Mouse (Mus musculus): Measurements from ENCODE around the gene Tcl1b1.
"Not testable (repeated sequence)": the region's sequence is repeated elsewhere in the genome, so short reads cannot be mapped to it uniquely, and the experiment has no call there.

Gene Tcl1b1

GRCm38 (mm10) chr12:105159390-105159789 lies at the start of gene Tcl1b1:
Gene Tcl1b1, plus strand, starts transcription at chr12:105159690.
- no peak for DNase-seq (ENCODE audit: low read depth)

GRCm38 (mm10) chr12:105109812-105110211 lies 49.7 kb upstream of the Tcl1b1 start:
- no peak for DNase-seq (ENCODE audit: low read depth)

- DNase-seq (ENCODE audit: low read depth) = no peak
Measured at GRCm38 (mm10) chr12:105112321-105112988, 47.0 kb upstream of the Tcl1b1 start.

GRCm38 (mm10) chr12:105116648-105117047 lies 42.8 kb upstream of the Tcl1b1 start:
- DNase-seq (ENCODE audit: low read depth) = no peak

GRCm38 (mm10) chr12:105125362-105125761 lies 34.1 kb upstream of the Tcl1b1 start:
- DNase-seq (ENCODE audit: low read depth) = no peak

GRCm38 (mm10) chr12:105126516-105126915 lies 33.0 kb upstream of the Tcl1b1 start:
- no peak for DNase-seq (ENCODE audit: low read depth)

GRCm38 (mm10) chr12:105127607-105128006 lies 31.9 kb upstream of the Tcl1b1 start:
- DNase-seq (ENCODE audit: low read depth) = no peak

- not testable (repeated sequence) for DNase-seq (ENCODE audit: low read depth)
Measured at GRCm38 (mm10) chr12:105129494-105130205, 29.8 kb upstream of the Tcl1b1 start.

GRCm38 (mm10) chr12:105134167-105134566 lies 25.3 kb upstream of the Tcl1b1 start:
- not testable (repeated sequence) for DNase-seq (ENCODE audit: low read depth)

GRCm38 (mm10) chr12:105134826-105135225 lies 24.7 kb upstream of the Tcl1b1 start:
- DNase-seq (ENCODE audit: low read depth) = not testable (repeated sequence)

- DNase-seq (ENCODE audit: low read depth) = not testable (repeated sequence)
Measured at GRCm38 (mm10) chr12:105137729-105138128, 21.8 kb upstream of the Tcl1b1 start.

GRCm38 (mm10) chr12:105143096-105143495 lies 16.4 kb upstream of the Tcl1b1 start:
- DNase-seq (ENCODE audit: low read depth) = no peak

- not testable (repeated sequence) for DNase-seq (ENCODE audit: low read depth)
Measured at GRCm38 (mm10) chr12:105144928-105145327, 14.6 kb upstream of the Tcl1b1 start.

- DNase-seq (ENCODE audit: low read depth) = no peak
Measured at GRCm38 (mm10) chr12:105145714-105146113, 13.8 kb upstream of the Tcl1b1 start, which contains the start of gene Tcl1b2. Gene Tcl1b2, plus strand, starts transcription at chr12:105146014.

- DNase-seq (ENCODE audit: low read depth) = not testable (repeated sequence)
Measured at GRCm38 (mm10) chr12:105155286-105155685, 4.2 kb upstream of the Tcl1b1 start.

- DNase-seq (ENCODE audit: low read depth) = no peak
Measured at GRCm38 (mm10) chr12:105158842-105159241, 648 bp upstream of the Tcl1b1 start.

- DNase-seq (ENCODE audit: low read depth) = no peak
Measured at GRCm38 (mm10) chr12:105166734-105167133, 7.2 kb downstream of the Tcl1b1 start.

GRCm38 (mm10) chr12:105173366-105173765 lies 13.9 kb downstream of the Tcl1b1 start:
- DNase-seq (ENCODE audit: low read depth) = no peak

GRCm38 (mm10) chr12:105174318-105174717 lies 14.8 kb downstream of the Tcl1b1 start:
- DNase-seq (ENCODE audit: low read depth) = not testable (repeated sequence)

GRCm38 (mm10) chr12:105176044-105176443 lies 16.6 kb downstream of the Tcl1b1 start, which contains the start of gene Tcl1b5:
Gene Tcl1b5, plus strand, starts transcription at chr12:105176344.
- not testable (repeated sequence) for DNase-seq (ENCODE audit: low read depth)

GRCm38 (mm10) chr12:105181040-105181644 lies 21.7 kb downstream of the Tcl1b1 start:
- not testable (repeated sequence) for DNase-seq (ENCODE audit: low read depth)

- not testable (repeated sequence) for DNase-seq (ENCODE audit: low read depth)
Measured at GRCm38 (mm10) chr12:105188980-105189379, 29.5 kb downstream of the Tcl1b1 start.

- DNase-seq (ENCODE audit: low read depth) = not testable (repeated sequence)
Measured at GRCm38 (mm10) chr12:105190743-105191142, 31.3 kb downstream of the Tcl1b1 start, which contains the start of gene Tcl1b3. Gene Tcl1b3, plus strand, starts transcription at chr12:105191043.
